Mouse (Mus musculus) megakaryocyte, adult 5-6 weeks (primary cell): Measurements from ENCODE around the gene Gm7980. TPM values are rescaled to one million over a fixed set of nuclear protein-coding genes. Genes with fewer than 3 reads are reported as not detected.
"Not testable (repeated sequence)": the region's sequence is repeated elsewhere in the genome, so short reads cannot be mapped to it uniquely, and the experiment has no call there.

ENCODE experiments used
- ATAC-seq: 2 replicates; pipeline ENCODE4 v1.8.0; 2016; ENCODE audit warnings: mild to moderate bottlenecking, inconsistent platforms; ENCODE audit not compliant: poor library complexity, severe bottlenecking
- total RNA-seq, 2 experiments: library from RNA; stranded (forward) in 1 of 2; stranded (reverse) in 1 of 2; fragments of 153-499, 151-499 nt in 1 of 2; fragments of 221-1000, 200-1000 nt in 1 of 2; gene quantifications; 2 replicates each; pipeline versions ENCODE4 v1.2.3 to v1.2.4; 2015 to 2017

Gene Gm7980
- total RNA-seq (2015) (not detected in 2 replicates), total RNA-seq (2017) (not detected in 2 replicates)

- ATAC-seq: not testable (repeated sequence)
Measured at GRCm38 (mm10) chr14:41907190-41907589, at the start of gene Gm7980. TSS of gene Gm7980 (minus strand) at chr14:41907290.

- not testable (repeated sequence) for ATAC-seq
Measured at GRCm38 (mm10) chr14:41943695-41944094, 36.6 kb upstream of the Gm7980 start, which contains the start of gene 1700024B05Rik. TSS of gene 1700024B05Rik (plus strand) at chr14:41943995.

GRCm38 (mm10) chr14:41924649-41925048 lies 17.6 kb upstream of the Gm7980 start, which contains the start of gene 1700049E17Rik1:
TSS of gene 1700049E17Rik1 (plus strand) at chr14:41924949.
- ATAC-seq: not testable (repeated sequence)

Other genes starting within 250 kb of the Gm7980 start
- not detected in 2 replicates for gene Gm8068, start 205.4 kb downstream of the Gm7980 start, total RNA-seq (2015)
- gene Gm8068, start 205.4 kb downstream of the Gm7980 start, total RNA-seq (2017): not detected in 2 replicates
- not detected in 2 replicates for gene Gm7929, start 156.7 kb downstream of the Gm7980 start, total RNA-seq (2015)
- gene Gm7929, start 156.7 kb downstream of the Gm7980 start, total RNA-seq (2017): not detected in 2 replicates
- gene Gm47189, start 134.8 kb downstream of the Gm7980 start, total RNA-seq (2015): not detected in 2 replicates
- gene Gm47189, start 134.8 kb downstream of the Gm7980 start, total RNA-seq (2017): not detected in 2 replicates
- not detected in 2 replicates for gene 1700049E17Rik1, start 17.7 kb upstream of the Gm7980 start, total RNA-seq (2015)
- not detected in 2 replicates for gene 1700049E17Rik1, start 17.7 kb upstream of the Gm7980 start, total RNA-seq (2017)
- not detected in 2 replicates for gene 1700024B05Rik, start 36.7 kb upstream of the Gm7980 start, total RNA-seq (2015)
- gene 1700024B05Rik, start 36.7 kb upstream of the Gm7980 start, total RNA-seq (2017): not detected in 2 replicates
- not detected in 2 replicates for gene Gm6401, start 60.6 kb upstream of the Gm7980 start, total RNA-seq (2015)
- gene Gm6401, start 60.6 kb upstream of the Gm7980 start, total RNA-seq (2017): not detected in 2 replicates
- not detected in 2 replicates for gene Gm3543, start 76.0 kb upstream of the Gm7980 start, total RNA-seq (2015)
- not detected in 2 replicates for gene Gm3543, start 76.0 kb upstream of the Gm7980 start, total RNA-seq (2017)
- gene Gm7951, start 210.1 kb upstream of the Gm7980 start, total RNA-seq (2015): not detected in 2 replicates
- gene Gm7951, start 210.1 kb upstream of the Gm7980 start, total RNA-seq (2017): not detected in 2 replicates